Mouse (Mus musculus): ENCODE data around the gene Pramef17.
"Not testable (repeated sequence)": the region's sequence is repeated elsewhere in the genome, so short reads cannot be mapped to it uniquely, and the experiment has no call there.

- not testable (repeated sequence) for TF ChIP-seq CTCF, EP300 (IDR thresholded peaks at IDR 0.05; ENCODE audit: low read depth)
Observed at GRCm38 (mm10) chr4:143994269-143994668, at the start of gene Pramef17.

Data from liver, postnatal 0 days (tissue).